Mouse (Mus musculus): ENCODE measurements around the gene Ryk.
"Not testable (repeated sequence)": the region's sequence is repeated elsewhere in the genome, so short reads cannot be mapped to it uniquely, and the experiment has no call there.

The Ryk gene

GRCm38 (mm10) chr9:102904952-102905351 is 70.2 kb downstream of the Ryk start:
- no peak for DNase-seq (ENCODE audit: low spot score in 2 of 2)

GRCm38 (mm10) chr9:102906781-102907180 is 72.1 kb downstream of the Ryk start:
- no peak for DNase-seq (ENCODE audit: low spot score in 2 of 2)

GRCm38 (mm10) chr9:102907521-102908246 is 73.0 kb downstream of the Ryk start:
- DNase-seq (ENCODE audit: low spot score in 2 of 2) = no peak

- no peak for DNase-seq (ENCODE audit: low spot score in 2 of 2)
These were observed 76.8 kb downstream of the Ryk start for GRCm38 (mm10) chr9:102911526-102911925.

GRCm38 (mm10) chr9:102912516-102913035 is 77.9 kb downstream of the Ryk start:
- DNase-seq (ENCODE audit: low spot score in 2 of 2) = no peak

- DNase-seq (ENCODE audit: low spot score in 2 of 2) = not testable (repeated sequence)
These were observed 78.9 kb downstream of the Ryk start for GRCm38 (mm10) chr9:102913597-102913996.

- DNase-seq (ENCODE audit: low spot score in 2 of 2) = no peak
These were observed 79.9 kb downstream of the Ryk start for GRCm38 (mm10) chr9:102914583-102914982.

GRCm38 (mm10) chr9:102915292-102915854 is 80.7 kb downstream of the Ryk start:
- no peak for DNase-seq (ENCODE audit: low spot score in 2 of 2)

- DNase-seq (ENCODE audit: low spot score in 2 of 2) = no peak
These were observed 81.4 kb downstream of the Ryk start for GRCm38 (mm10) chr9:102916076-102916475.

- DNase-seq (ENCODE audit: low spot score in 2 of 2) = no peak
These were observed 82.9 kb downstream of the Ryk start for GRCm38 (mm10) chr9:102917532-102918129.

- DNase-seq (ENCODE audit: low spot score in 2 of 2) = no peak
These were observed 84.8 kb downstream of the Ryk start for GRCm38 (mm10) chr9:102919486-102919885.

- DNase-seq (ENCODE audit: low spot score in 2 of 2) = no peak
These were observed 87.1 kb downstream of the Ryk start for GRCm38 (mm10) chr9:102921791-102922190.

- no peak for DNase-seq (ENCODE audit: low spot score in 2 of 2)
These were observed 88.2 kb downstream of the Ryk start for GRCm38 (mm10) chr9:102922866-102923434.

GRCm38 (mm10) chr9:102923836-102924235 is 89.1 kb downstream of the Ryk start:
- no peak for DNase-seq (ENCODE audit: low spot score in 2 of 2)

GRCm38 (mm10) chr9:102924627-102925316 is 90.1 kb downstream of the Ryk start:
- no peak for DNase-seq (ENCODE audit: low spot score in 2 of 2)

GRCm38 (mm10) chr9:102926137-102926536 is 91.4 kb downstream of the Ryk start:
- DNase-seq (ENCODE audit: low spot score in 2 of 2) = no peak

GRCm38 (mm10) chr9:102929776-102930175 is 95.1 kb downstream of the Ryk start:
- DNase-seq (ENCODE audit: low spot score in 2 of 2) = no peak

GRCm38 (mm10) chr9:102933925-102934721 is 99.4 kb downstream of the Ryk start:
- DNase-seq (ENCODE audit: low spot score in 2 of 2) = no peak

- DNase-seq (ENCODE audit: low spot score in 2 of 2) = no peak
These were observed 107.5 kb downstream of the Ryk start for GRCm38 (mm10) chr9:102942221-102942620.

- no peak for DNase-seq (ENCODE audit: low spot score in 2 of 2)
These were observed 110.2 kb downstream of the Ryk start for GRCm38 (mm10) chr9:102944891-102945290.

GRCm38 (mm10) chr9:102946469-102947015 is 111.8 kb downstream of the Ryk start:
- no peak for DNase-seq (ENCODE audit: low spot score in 2 of 2)
